Mouse (Mus musculus) thymus, adult 2 months (tissue): ENCODE results near the gene Vinac1.

Experiments used
- CTCF ChIP-seq: fragments of 200-500 bp; IDR thresholded peaks from 2 replicates; pipeline ENCODE4 v1.5.1; 2012; ENCODE audit warnings: mild to moderate bottlenecking, control low read depth, low read length, moderate library complexity, borderline replicate concordance; ENCODE audit not compliant: control insufficient read depth, poor library complexity, insufficient read depth; ENCODE audit errors: extremely low read depth
- POLR2A ChIP-seq: fragments of 200-500 bp; IDR thresholded peaks from 2 replicates; pipeline ENCODE4 v1.6.1; 2012; ENCODE audit warnings: mild to moderate bottlenecking, low read length, control low read depth, moderate library complexity; ENCODE audit not compliant: control insufficient read depth, poor library complexity, insufficient read depth; ENCODE audit errors: extremely low read depth

DNA sequence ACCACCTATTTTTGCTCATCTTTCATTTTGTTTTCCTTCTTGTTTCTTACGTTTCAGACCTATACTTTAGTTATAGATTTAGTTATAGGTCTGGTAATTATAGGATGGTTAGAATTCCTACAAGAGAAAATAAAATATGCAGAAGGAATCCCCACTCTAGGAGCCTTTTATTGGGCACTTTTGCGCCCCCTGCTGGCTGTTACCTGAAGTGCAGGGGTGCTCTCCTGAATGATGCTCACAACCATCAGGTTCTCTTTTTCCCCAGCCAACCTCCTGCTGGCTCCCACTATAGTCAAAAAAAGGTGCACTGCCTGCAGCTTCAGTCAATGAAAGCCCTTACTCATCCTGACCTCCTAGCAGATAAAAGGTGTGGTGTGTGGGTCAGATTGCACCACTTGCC, 37.0 kb upstream of the Vinac1 start:
- TF ChIP-seq CTCF: 0 out of 2 replicates have a peak, but pooled peaks have one; percentile 20
- no peak for TF ChIP-seq POLR2A
